Mouse (Mus musculus) limb, embryonic 11.5 days (tissue): ENCODE data around the gene Afmid. TPM values are rescaled to one million over a fixed set of nuclear protein-coding genes. Genes with fewer than 3 reads are reported as not detected.

Experiments
- ATAC-seq: fragments of 200-750 bp; cut with Nextera tagmentation; 2 replicates; pipeline ENCODE4 v1.8.0; 2017; ENCODE audit warnings: low read depth; ENCODE audit not compliant: insufficient number of reproducible peaks, low FRiP score, low TSS enrichment
- DNase-seq: peaks from one replicate; pipeline ENCODE4 v3.0.0-alpha.2; 2015; ENCODE audit warnings: low spot score
- H3K27ac ChIP-seq: fragments of 300-500 bp; sonication (generic); replicated peaks from 2 replicates; pipeline ENCODE4 v1.5.1; 2014; ENCODE audit warnings: low read depth, mild to moderate bottlenecking, low read length
- H3K27me3 ChIP-seq: fragments of 300-500 bp; sonication (generic); 2 replicates; pipeline ENCODE4 v1.6.1; 2014; ENCODE audit warnings: mild to moderate bottlenecking, low read length, mixed read lengths; ENCODE audit not compliant: control insufficient read depth, insufficient read depth
- H3K36me3 ChIP-seq: fragments of 300-500 bp; sonication (generic); 2 replicates; pipeline ENCODE4 v1.6.1; 2014; ENCODE audit warnings: mild to moderate bottlenecking, low read length, moderate library complexity, mixed read lengths; ENCODE audit not compliant: control insufficient read depth, insufficient read depth
- H3K4me1 ChIP-seq: fragments of 300-500 bp; sonication (generic); 2 replicates; pipeline ENCODE4 v1.6.1; 2014; ENCODE audit warnings: low read length, mixed read lengths; ENCODE audit not compliant: control insufficient read depth, insufficient read depth
- H3K4me2 ChIP-seq: fragments of 300-500 bp; sonication (generic); 2 replicates; pipeline ENCODE4 v1.6.1; 2014; ENCODE audit warnings: low read depth, mild to moderate bottlenecking, moderate library complexity; ENCODE audit not compliant: severe bottlenecking
- H3K4me3 ChIP-seq: fragments of 300-500 bp; sonication (generic); 2 replicates; pipeline ENCODE4 v1.5.1; 2014; ENCODE audit warnings: low read depth, low read length
- H3K9ac ChIP-seq: fragments of 300-500 bp; sonication (generic); 2 replicates; pipeline ENCODE4 v1.6.1; 2014; ENCODE audit warnings: mild to moderate bottlenecking, low read length
- H3K9me3 ChIP-seq: fragments of 300-500 bp; sonication (generic); 2 replicates; pipeline ENCODE4 v1.6.1; 2016; ENCODE audit warnings: low read length; ENCODE audit not compliant: control insufficient read depth
- WGBS: fragments of 180-500 bp; shearing (Covaris S2); extraction: QIAGEN DNeasy Blood & Tissue Kit; methylation state at CpG from one replicate; pipeline ENCODE4 v1.1.7; 2014; 5-methylcytosine and 5-hydroxymethylcytosine counted together
- polyA plus RNA-seq: library from polyadenylated mRNA; unstranded; fragments of >200 nt; fragmentation: Nextera tagmentation; extraction: Ambion mirVana; gene quantifications from 2 replicates; pipeline ENCODE4 v1.2.1, GENCODE M21; 2014

The Afmid gene
- polyA plus RNA-seq, 1 experiment from 2014 or later = 3.2 TPM

DNA sequence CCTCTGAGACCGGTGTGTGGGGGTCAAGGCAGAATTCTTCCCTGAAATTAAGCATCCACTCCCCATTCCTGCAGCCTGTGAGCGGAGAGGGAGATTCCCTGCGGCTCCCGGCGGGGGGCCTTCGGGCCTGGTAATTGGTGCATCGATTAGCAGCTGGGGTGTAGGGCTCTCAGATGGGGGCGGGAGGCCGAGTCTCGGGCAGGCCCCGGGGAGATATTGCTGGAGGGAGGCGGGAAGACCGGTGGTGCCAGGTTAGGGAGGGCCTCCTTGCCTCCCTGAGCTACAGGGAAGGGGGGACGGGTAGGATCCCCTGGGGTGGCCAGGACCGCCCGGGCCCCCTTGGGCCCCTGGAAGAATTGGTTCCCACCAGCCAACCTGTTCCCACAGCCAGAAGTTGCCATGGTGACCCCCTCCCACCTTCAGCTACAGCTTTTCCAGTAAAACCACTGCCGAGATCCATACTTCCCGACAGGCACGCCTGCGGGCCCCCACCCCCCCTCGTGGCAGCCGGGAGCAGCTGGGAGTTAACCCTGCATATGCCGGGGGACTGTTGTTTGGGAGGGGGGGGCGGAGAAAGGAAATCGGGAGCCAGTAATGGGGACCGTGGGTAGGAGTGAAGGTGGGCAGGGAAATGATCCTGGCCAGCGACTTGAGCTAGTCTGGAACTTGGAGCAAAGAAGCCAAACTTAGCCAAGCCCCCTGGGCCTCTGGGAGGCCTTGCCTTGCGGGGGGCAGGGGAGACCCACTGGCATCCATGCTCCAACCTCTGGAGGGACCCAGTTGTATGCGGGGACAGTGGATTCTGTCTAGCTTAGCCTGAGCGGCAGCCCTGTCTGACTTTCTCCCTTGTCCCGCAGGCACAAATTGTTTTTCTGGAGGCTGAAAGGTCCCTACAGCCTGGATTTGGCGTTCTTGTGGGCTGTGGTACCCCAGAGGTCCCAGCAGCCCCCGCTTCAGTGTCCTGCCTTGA is 63.4 kb downstream of the Afmid start:
- no peaks in the 10 kb centered on the region for H3K9me3 ChIP-seq
- DNase-seq = peak; percentile 80

More for the DNA sequence above, 63.4 kb downstream of the Afmid start:
- ATAC-seq = peak; percentile 44
- Histone ChIP-seq H3K27ac (peak overlapping the region; percentile 81), H3K4me3 (peak overlapping the region; percentile 24), H3K36me3 (no peaks in the 10 kb centered on the region), H3K4me2 (peak overlapping the region; percentile 70), H3K27me3 (0 out of 2 replicates have a peak, but pooled peaks cover 7% of the 10 kb centered on the region), H3K4me1 (peaks cover 32% of the 10 kb centered on the region), H3K9ac (peak overlapping the region; percentile 50)
- WGBS = 3% methylated on average over 33 of the region's 33 CpGs

Other genes starting within 250 kb of the Afmid start
- gene Tnrc6c, start 171.6 kb upstream of the Afmid start, polyA plus RNA-seq = 16.1 and 16.5 TPM in 2 replicates
- 0.60 and 0.87 TPM in 2 replicates for gene Tmc8, start 43.8 kb upstream of the Afmid start, polyA plus RNA-seq
- gene Tmc6, start 43.7 kb upstream of the Afmid start, polyA plus RNA-seq = 13.5 and 19.3 TPM in 2 replicates
- gene 6030468B19Rik, start 28.3 kb upstream of the Afmid start, polyA plus RNA-seq = 0.71 and 0.83 TPM in 2 replicates
- 0.16 TPM in 1 of 2 replicates, not detected in the other for gene Gm20708, start 16.3 kb upstream of the Afmid start, polyA plus RNA-seq
- gene Syngr2, start 16.3 kb upstream of the Afmid start, polyA plus RNA-seq = 30.1 and 33.2 TPM in 2 replicates
- gene Tk1, start 168 bp downstream of the Afmid start, polyA plus RNA-seq = 126 and 138 TPM in 2 replicates
- 400 and 435 TPM in 2 replicates for gene Birc5, start 23.3 kb downstream of the Afmid start, polyA plus RNA-seq
- not detected in 2 replicates for gene Tmem235, start 34.8 kb downstream of the Afmid start, polyA plus RNA-seq
- gene Tha1, start 47.6 kb downstream of the Afmid start, polyA plus RNA-seq = 1.4 and 1.5 TPM in 2 replicates
- gene Socs3, start 144.1 kb downstream of the Afmid start, polyA plus RNA-seq = 5.4 and 6.7 TPM in 2 replicates
- gene Pgs1, start 160.4 kb downstream of the Afmid start, polyA plus RNA-seq = 38.4 and 39.3 TPM in 2 replicates